Mouse (Mus musculus): ENCODE data around the gene Zfp26. TPM values are rescaled to one million over a fixed set of nuclear protein-coding genes. Genes with fewer than 3 reads are reported as not detected.

The Zfp26 gene
- polyA plus RNA-seq, 1 experiment from 2014 or later = 31.9 TPM

- Histone ChIP-seq H3K4me1 (ENCODE audit: control insufficient read depth, insufficient read depth, low read length) (no peaks in the 10 kb centered on the region), H3K27me3 (ENCODE audit: control insufficient read depth, insufficient read depth, low read length) (no peaks in the 10 kb centered on the region), H3K27ac (replicated peaks; ENCODE audit: low read depth, low read length) (no peak overlapping the region), H3K4me3 (ENCODE audit: low read depth, low read length) (peak overlapping the region; percentile 54), H3K9me3 (ENCODE audit: control insufficient read depth, low read length) (0 out of 2 replicates have a peak, but pooled peaks cover under 1% of the 10 kb centered on the region), H3K36me3 (ENCODE audit: control insufficient read depth, insufficient read depth, low read length) (no peaks in the 10 kb centered on the region), H3K4me2 (ENCODE audit: low read depth, severe bottlenecking) (peak overlapping the region; percentile 72), H3K9ac (ENCODE audit: low read length) (peak overlapping the region; percentile 70)
- WGBS = 17% methylated on average over 16 of the region's 16 CpGs
- ATAC-seq (ENCODE audit: insufficient number of reproducible peaks, low FRiP score, low TSS enrichment, low read depth) = peak; percentile 85
- no peak for DNase-seq (ENCODE audit: low spot score)
These were observed 74.6 kb downstream of the Zfp26 start for GRCm38 (mm10) chr9:20385343-20385703.

GRCm38 (mm10) chr9:20384532-20385342 lies 75.2 kb downstream of the Zfp26 start, which contains the start of gene Zfp560:
TSS of gene Zfp560 (minus strand) at chr9:20385177.
- no peaks in the 10 kb centered on the region for H3K27me3 ChIP-seq (ENCODE audit: control insufficient read depth, insufficient read depth, low read length)
- peak; percentile 99 for ATAC-seq (ENCODE audit: insufficient number of reproducible peaks, low FRiP score, low TSS enrichment, low read depth)
- WGBS = 3% methylated on average over 40 of the region's 40 CpGs

DNA sequence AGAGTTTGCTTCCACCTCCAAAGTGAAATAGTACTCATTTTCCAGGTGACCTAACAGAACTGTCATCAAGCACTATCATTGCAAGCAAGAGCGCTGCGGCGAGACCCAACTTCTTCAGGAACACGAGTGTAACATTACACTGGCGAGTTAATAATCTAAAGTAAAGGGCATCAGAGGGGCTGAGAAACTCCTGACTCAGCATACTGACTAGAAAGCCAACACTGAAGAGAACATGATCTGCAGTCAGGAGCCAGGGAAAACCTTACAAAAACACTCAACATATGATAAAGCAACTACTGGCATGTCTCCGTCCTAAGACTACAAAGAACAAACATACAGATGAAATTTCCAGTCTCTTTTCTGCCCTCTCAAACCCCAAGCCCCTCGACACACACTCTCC lies 76.3 kb downstream of the Zfp26 start:
- DNase-seq (ENCODE audit: low spot score) (no peak), ATAC-seq (ENCODE audit: insufficient number of reproducible peaks, low FRiP score, low TSS enrichment, low read depth) (no peak)
- Histone ChIP-seq H3K36me3 (ENCODE audit: control insufficient read depth, insufficient read depth, low read length) (no peaks in the 10 kb centered on the region), H3K4me2 (ENCODE audit: low read depth, severe bottlenecking) (no peak overlapping the region), H3K9ac (ENCODE audit: low read length) (no peak overlapping the region), H3K4me3 (ENCODE audit: low read depth, low read length) (no peak overlapping the region), H3K27ac (replicated peaks; ENCODE audit: low read depth, low read length) (no peak overlapping the region), H3K27me3 (ENCODE audit: control insufficient read depth, insufficient read depth, low read length) (no peaks in the 10 kb centered on the region), H3K9me3 (ENCODE audit: control insufficient read depth, low read length) (no peaks in the 10 kb centered on the region), H3K4me1 (ENCODE audit: control insufficient read depth, insufficient read depth, low read length) (no peaks in the 10 kb centered on the region)
- 93% methylated on average over 7 of the region's 7 CpGs for WGBS

More at GRCm38 (mm10) chr9:20384532-20385342, 75.2 kb downstream of the Zfp26 start, which contains the start of gene Zfp560:
- Histone ChIP-seq H3K4me2 (ENCODE audit: low read depth, severe bottlenecking) (peak within 1 kb of the TSS; percentile 72), H3K36me3 (ENCODE audit: control insufficient read depth, insufficient read depth, low read length) (no peaks in the 10 kb centered on the region), H3K27ac (replicated peaks; ENCODE audit: low read depth, low read length) (no peak within 1 kb of the TSS), H3K4me3 (ENCODE audit: low read depth, low read length) (peak within 1 kb of the TSS; percentile 54), H3K4me1 (ENCODE audit: control insufficient read depth, insufficient read depth, low read length) (no peaks in the 10 kb centered on the region), H3K9me3 (ENCODE audit: control insufficient read depth, low read length) (no peaks in the 10 kb centered on the region), H3K9ac (ENCODE audit: low read length) (peak within 1 kb of the TSS; percentile 70)
- DNase-seq (ENCODE audit: low spot score) = peak; percentile 98

Other genes with a start within 250 kb of the Zfp26 start
- gene Olfr871, start 248.0 kb downstream of the Zfp26 start, polyA plus RNA-seq (2014; fragmentation: Nextera tagmentation; extraction: Ambion mirVana) = not detected in 2 replicates
- not detected in 2 replicates for gene Olfr872, start 223.0 kb downstream of the Zfp26 start, polyA plus RNA-seq (2014; fragmentation: Nextera tagmentation; extraction: Ambion mirVana)
- gene Olfr39, start 177.8 kb downstream of the Zfp26 start, polyA plus RNA-seq (2014; fragmentation: Nextera tagmentation; extraction: Ambion mirVana) = not detected in 2 replicates
- gene Olfr873, start 161.6 kb downstream of the Zfp26 start, polyA plus RNA-seq (2014; fragmentation: Nextera tagmentation; extraction: Ambion mirVana) = not detected in 2 replicates
- 0.07 TPM in 1 of 2 replicates, not detected in the other for gene Olfr18, start 124.1 kb downstream of the Zfp26 start, polyA plus RNA-seq (2014; fragmentation: Nextera tagmentation; extraction: Ambion mirVana)
- gene Zfp560, start 75.0 kb downstream of the Zfp26 start, polyA plus RNA-seq (2014; fragmentation: Nextera tagmentation; extraction: Ambion mirVana) = 31.9 and 33.2 TPM in 2 replicates
- gene Zfp426, start 32.6 kb upstream of the Zfp26 start, polyA plus RNA-seq (2014; fragmentation: Nextera tagmentation; extraction: Ambion mirVana) = 24.9 and 27.1 TPM in 2 replicates
- 147 and 159 TPM in 2 replicates for gene Zfp266, start 61.3 kb upstream of the Zfp26 start, polyA plus RNA-seq (2014; fragmentation: Nextera tagmentation; extraction: Ambion mirVana)
- 18.1 and 20.9 TPM in 2 replicates for gene Zfp846, start 121.1 kb upstream of the Zfp26 start, polyA plus RNA-seq (2014; fragmentation: Nextera tagmentation; extraction: Ambion mirVana)
- 379 and 389 TPM in 2 replicates for gene Ubl5, start 182.7 kb upstream of the Zfp26 start, polyA plus RNA-seq (2014; fragmentation: Nextera tagmentation; extraction: Ambion mirVana)
- gene Fbxl12, start 184.6 kb upstream of the Zfp26 start, polyA plus RNA-seq (2014; fragmentation: Nextera tagmentation; extraction: Ambion mirVana) = 11.7 and 14.1 TPM in 2 replicates
- gene Pin1, start 191.9 kb upstream of the Zfp26 start, polyA plus RNA-seq (2014; fragmentation: Nextera tagmentation; extraction: Ambion mirVana) = 65.0 and 66.4 TPM in 2 replicates

All from limb, embryonic 11.5 days (tissue).